Mouse (Mus musculus): ENCODE data around the gene Btbd35f13. TPM values are rescaled to one million over a fixed set of nuclear protein-coding genes. Genes with fewer than 3 reads are reported as not detected.
"Not testable (repeated sequence)": the region's sequence is repeated elsewhere in the genome, so short reads cannot be mapped to it uniquely, and the experiment has no call there.

Gene Btbd35f13
- not detected in 2 replicates for polyA plus RNA-seq (2014; fragmentation: Nextera tagmentation; extraction: Ambion mirVana)

DNA sequence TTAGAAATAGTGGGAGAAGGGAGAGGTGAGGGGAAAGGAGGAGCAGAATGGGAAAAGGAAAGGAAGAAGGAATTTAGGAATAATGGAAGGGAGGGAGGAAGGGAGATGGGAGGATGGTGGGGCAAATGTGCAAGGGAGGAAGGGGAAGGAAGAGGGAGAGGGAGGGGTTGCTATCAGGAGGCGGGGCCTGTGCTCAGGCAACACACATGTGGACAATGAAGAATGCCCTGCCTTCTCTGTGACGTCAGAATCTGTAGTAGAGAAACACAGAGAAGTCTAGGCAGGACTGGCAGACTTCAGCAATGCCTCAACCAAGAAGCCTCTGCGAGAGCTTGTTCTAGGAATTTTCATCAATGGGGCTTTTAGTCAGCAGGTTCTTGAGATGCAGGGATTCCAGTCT lies at the start of gene Btbd35f13:
Gene Btbd35f13, plus strand, starts transcription at position 301 of the 400 bp plus-strand sequence.
- WGBS: 81% methylated on average over 2 of the region's 3 CpGs
- not testable (repeated sequence) for H3K4me2 ChIP-seq (replicated peaks; ENCODE audit: low read depth, low read length); H3K27me3 ChIP-seq (ENCODE audit: control insufficient read depth, insufficient read depth, low read length); H3K9me3 ChIP-seq (ENCODE audit: control insufficient read depth, low read depth, low read length); H3K4me3 ChIP-seq (ENCODE audit: low read depth, low read length); ATAC-seq (ENCODE audit: insufficient number of reproducible peaks, insufficient read depth, low FRiP score, low read depth); H3K9ac ChIP-seq (replicated peaks; ENCODE audit: low read depth, low read length); H3K27ac ChIP-seq (ENCODE audit: low read length); H3K4me1 ChIP-seq (ENCODE audit: control insufficient read depth, insufficient read depth, low read length); H3K36me3 ChIP-seq (ENCODE audit: control insufficient read depth, insufficient read depth, low read length)

DNA sequence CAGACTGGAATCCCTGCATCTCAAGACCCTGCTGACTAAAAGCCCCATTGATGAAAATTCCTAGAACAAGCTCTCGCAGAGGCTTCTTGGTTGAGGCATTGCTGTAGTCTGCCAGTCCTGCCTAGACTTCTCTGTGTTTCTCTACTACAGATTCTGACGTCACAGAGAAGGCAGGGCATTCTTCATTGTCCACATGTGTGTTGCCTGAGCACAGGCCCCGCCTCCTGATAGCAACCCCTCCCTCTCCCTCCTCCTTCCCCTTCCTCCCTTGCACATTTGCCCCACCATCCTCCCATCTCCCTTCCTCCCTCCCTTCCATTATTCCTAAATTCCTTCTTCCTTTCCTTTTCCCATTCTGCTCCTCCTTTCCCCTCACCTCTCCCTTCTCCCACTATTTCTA lies 45.3 kb downstream of the Btbd35f13 start, which contains the start of gene Btbd35f14:
Gene Btbd35f14, minus strand, starts transcription at position 101 of the 400 bp plus-strand sequence.
- no CpG with 5 or more reads among the region's 3 CpGs for WGBS
- not testable (repeated sequence) for H3K27me3 ChIP-seq (ENCODE audit: control insufficient read depth, insufficient read depth, low read length); H3K4me1 ChIP-seq (ENCODE audit: control insufficient read depth, insufficient read depth, low read length); ATAC-seq (ENCODE audit: insufficient number of reproducible peaks, insufficient read depth, low FRiP score, low read depth); H3K36me3 ChIP-seq (ENCODE audit: control insufficient read depth, insufficient read depth, low read length); H3K4me3 ChIP-seq (ENCODE audit: low read depth, low read length); H3K27ac ChIP-seq (ENCODE audit: low read length); H3K4me2 ChIP-seq (replicated peaks; ENCODE audit: low read depth, low read length); H3K9me3 ChIP-seq (ENCODE audit: control insufficient read depth, low read depth, low read length); H3K9ac ChIP-seq (replicated peaks; ENCODE audit: low read depth, low read length)

Other genes starting within 250 kb of the Btbd35f13 start
- not detected in 2 replicates for gene Btbd35f15, start 79.9 kb upstream of the Btbd35f13 start, polyA plus RNA-seq (2014; fragmentation: Nextera tagmentation; extraction: Ambion mirVana)
- not detected in 2 replicates for gene Btbd35f14, start 45.2 kb downstream of the Btbd35f13 start, polyA plus RNA-seq (2014; fragmentation: Nextera tagmentation; extraction: Ambion mirVana)